Mouse (Mus musculus): ENCODE measurements around the gene Nuf2.
A peak's percentile ranks its signal among the peaks of the same experiment; 100 is the strongest.

Gene Nuf2

DNA sequence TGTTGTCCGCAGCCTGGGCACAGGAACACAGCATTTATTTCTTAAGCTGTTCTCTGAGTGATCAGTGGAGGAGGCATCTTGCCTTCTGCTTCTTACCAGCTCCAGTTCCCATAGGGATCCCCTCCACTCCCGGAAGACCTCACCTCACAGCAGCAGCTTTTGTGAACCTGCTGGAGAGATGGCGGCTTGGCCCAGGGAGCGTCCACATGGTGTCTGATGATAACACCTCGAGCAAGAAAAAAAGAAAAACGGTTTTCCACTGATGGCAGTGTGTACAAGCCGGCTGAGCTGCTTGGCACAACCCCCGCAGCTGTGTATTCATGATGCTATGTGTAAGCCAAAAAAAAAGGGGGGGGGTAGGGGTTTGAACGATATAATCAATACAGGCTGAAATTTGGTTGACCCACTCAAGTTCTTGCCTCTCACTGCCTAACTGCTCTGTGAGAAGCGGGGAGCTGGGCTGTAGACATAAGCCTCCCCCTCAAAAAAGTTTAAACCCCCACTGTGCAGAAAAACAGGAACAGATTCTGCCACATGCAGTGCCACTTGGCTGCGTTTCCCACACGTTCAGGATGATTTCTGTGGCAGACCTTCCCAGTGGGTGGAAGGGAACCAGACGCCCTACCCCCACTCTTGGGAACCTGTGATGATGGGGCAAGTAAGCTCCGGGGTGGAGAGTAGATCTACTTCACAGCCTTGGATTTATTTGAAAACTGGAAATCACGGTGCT, 68.7 kb downstream of the Nuf2 start:
- DNase-seq = no peak

DNA sequence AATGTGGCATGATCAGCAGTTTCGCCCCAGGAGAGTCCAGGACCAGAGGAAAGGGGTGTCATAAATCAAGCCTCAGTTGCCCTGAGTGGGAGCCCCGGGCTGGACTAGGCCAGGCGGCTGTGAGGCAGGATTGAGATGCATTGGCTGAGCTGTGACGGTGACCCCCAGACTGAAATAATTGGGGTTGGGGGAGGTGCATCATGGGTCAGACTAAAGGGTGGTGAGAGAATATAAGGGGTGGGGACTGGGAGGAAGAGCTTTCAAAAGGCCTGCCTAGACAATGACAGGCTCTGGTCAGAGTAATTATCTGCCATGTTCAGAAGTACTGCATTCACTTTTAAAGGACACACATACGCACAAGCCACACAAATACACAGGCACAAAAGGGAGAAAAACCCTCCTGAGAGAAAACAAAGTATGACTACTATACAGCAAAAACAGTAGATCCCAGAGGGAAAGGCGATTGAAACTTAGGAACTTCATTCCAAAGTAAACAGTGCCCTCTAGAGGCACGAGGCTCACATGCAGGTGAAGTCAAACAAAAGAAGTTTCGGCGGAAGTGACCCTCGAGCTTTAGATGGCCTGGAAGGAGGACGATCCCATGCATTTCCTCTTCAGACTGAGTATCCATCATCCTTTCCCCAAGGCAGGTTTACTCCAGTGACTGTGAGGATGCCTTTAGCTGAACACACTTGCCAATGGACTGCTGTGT, 72.0 kb downstream of the Nuf2 start:
- DNase-seq = peak; percentile 60 to 77

Data from kidney, postnatal 25 days (tissue).